Mouse (Mus musculus) liver, embryonic 14.5 days (tissue): ENCODE measurements around the gene Lrmda.

Experiments used
- CTCF ChIP-seq: IDR thresholded peaks from 2 replicates; pipeline ENCODE4 v1.5.1; 2016; ENCODE audit warnings: antibody characterized with exemption, low read depth, control low read depth
- EP300 ChIP-seq: IDR thresholded peaks from 2 replicates; pipeline ENCODE4 v1.6.1; 2016; ENCODE audit warnings: antibody characterized with exemption, low read depth

GRCm38 (mm10) chr14:22020885-22021284 lies 1.4 kb downstream of the Lrmda start:
- TF ChIP-seq CTCF (peak; percentile 44), EP300 (no peak)
